Mouse (Mus musculus): ENCODE measurements around the gene Tmem206. TPM values are rescaled to one million over a fixed set of nuclear protein-coding genes. Genes with fewer than 3 reads are reported as not detected.
A peak's percentile ranks its signal among the peaks of the same experiment; 100 is the strongest.

The Tmem206 gene
- polyA plus RNA-seq, 1 experiment from 2014 or later = 4.4 TPM

- ATAC-seq = no peak
- WGBS (ENCODE audit: insufficient replicate concordance) = 68% methylated on average over 14 of the region's 14 CpGs
Measured at GRCm38 (mm10) chr1:191352786-191353488, 27.2 kb downstream of the Tmem206 start.

GRCm38 (mm10) chr1:191353836-191354235 lies 28.1 kb downstream of the Tmem206 start:
- TF ChIP-seq EP300 (IDR thresholded peaks at IDR 0.05; ENCODE audit: low read depth) (no peak), CTCF (IDR thresholded peaks at IDR 0.05; ENCODE audit: low read depth) (no peak)
- no peak overlapping the region for H3K4me3 ChIP-seq (ENCODE audit: low read depth, low read length)
- H3K9ac ChIP-seq (replicated peaks) = no peak overlapping the region
- no peak for DNase-seq
- H3K4me1 ChIP-seq (ENCODE audit: insufficient read depth) = no peaks in the 10 kb centered on the region
- WGBS (ENCODE audit: insufficient replicate concordance) = 95% methylated on average over 4 of the region's 4 CpGs
- H3K9me3 ChIP-seq (ENCODE audit: low read length) = no peaks in the 10 kb centered on the region
- peaks cover 82% of the 10 kb centered on the region for H3K36me3 ChIP-seq (replicated peaks; ENCODE audit: insufficient read depth, low read length)
- no peak overlapping the region for H3K4me2 ChIP-seq (ENCODE audit: low read depth, low read length)
- no peak for ATAC-seq
- H3K27ac ChIP-seq (ENCODE audit: low read depth) = no peak overlapping the region
- H3K27me3 ChIP-seq (ENCODE audit: insufficient read depth, low read length) = no peaks in the 10 kb centered on the region

More at GRCm38 (mm10) chr1:191352786-191353488, 27.2 kb downstream of the Tmem206 start:
- peak; percentile 65 for DNase-seq
- H3K27me3 ChIP-seq (ENCODE audit: insufficient read depth, low read length) = no peaks in the 10 kb centered on the region
- H3K27ac ChIP-seq (ENCODE audit: low read depth) = no peak overlapping the region
- H3K4me3 ChIP-seq (ENCODE audit: low read depth, low read length) = no peak overlapping the region
- H3K36me3 ChIP-seq (replicated peaks; ENCODE audit: insufficient read depth, low read length) = peaks cover 73% of the 10 kb centered on the region
- TF ChIP-seq CTCF (IDR thresholded peaks at IDR 0.05; ENCODE audit: low read depth) = peak; percentile 61
- no peak for TF ChIP-seq EP300 (IDR thresholded peaks at IDR 0.05; ENCODE audit: low read depth)
- H3K9me3 ChIP-seq (ENCODE audit: low read length) = no peaks in the 10 kb centered on the region
- H3K4me2 ChIP-seq (ENCODE audit: low read depth, low read length) = no peak overlapping the region
- no peak overlapping the region for H3K9ac ChIP-seq (replicated peaks)
- no peaks in the 10 kb centered on the region for H3K4me1 ChIP-seq (ENCODE audit: insufficient read depth)

GRCm38 (mm10) chr1:191356936-191357335 lies 31.2 kb downstream of the Tmem206 start:
- Histone ChIP-seq H3K27ac (ENCODE audit: low read depth) (no peak overlapping the region), H3K9ac (replicated peaks) (no peak overlapping the region), H3K4me2 (ENCODE audit: low read depth, low read length) (no peak overlapping the region), H3K27me3 (ENCODE audit: insufficient read depth, low read length) (no peaks in the 10 kb centered on the region), H3K36me3 (replicated peaks; ENCODE audit: insufficient read depth, low read length) (peaks cover 85% of the 10 kb centered on the region), H3K9me3 (ENCODE audit: low read length) (no peaks in the 10 kb centered on the region), H3K4me3 (ENCODE audit: low read depth, low read length) (no peak overlapping the region), H3K4me1 (ENCODE audit: insufficient read depth) (no peaks in the 10 kb centered on the region)
- ATAC-seq (no peak), DNase-seq (no peak)
- TF ChIP-seq CTCF (IDR thresholded peaks at IDR 0.05; ENCODE audit: low read depth) (no peak), EP300 (IDR thresholded peaks at IDR 0.05; ENCODE audit: low read depth) (no peak)
- WGBS (ENCODE audit: insufficient replicate concordance) = 69% methylated on average over 1 of the region's 1 CpGs

DNA sequence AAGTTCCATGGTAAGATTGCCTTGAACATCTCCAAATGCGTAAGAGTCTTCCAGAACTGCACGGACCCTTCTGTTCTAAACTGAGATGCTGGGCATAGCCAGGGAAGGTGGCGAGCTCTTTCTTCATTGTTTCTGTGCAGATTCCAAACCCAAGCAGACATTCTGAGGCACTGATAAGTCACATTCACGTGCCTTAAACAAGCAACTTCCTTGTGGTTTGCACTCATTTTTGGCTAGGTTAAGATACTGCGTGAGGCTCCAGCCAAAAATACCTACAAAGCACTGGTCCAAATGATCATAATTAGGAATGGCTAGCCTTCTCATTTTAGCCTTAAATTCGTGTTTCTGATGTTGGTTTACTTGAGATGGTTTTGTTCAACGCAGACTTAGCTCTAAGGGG lies 33.8 kb downstream of the Tmem206 start:
- TF ChIP-seq CTCF (IDR thresholded peaks at IDR 0.05; ENCODE audit: low read depth) (no peak), EP300 (IDR thresholded peaks at IDR 0.05; ENCODE audit: low read depth) (no peak)
- H3K27ac ChIP-seq (ENCODE audit: low read depth) = no peak overlapping the region
- no peaks in the 10 kb centered on the region for H3K4me1 ChIP-seq (ENCODE audit: insufficient read depth)
- DNase-seq = no peak
- H3K4me3 ChIP-seq (ENCODE audit: low read depth, low read length) = no peak overlapping the region
- ATAC-seq = no peak
- peaks cover 83% of the 10 kb centered on the region for H3K36me3 ChIP-seq (replicated peaks; ENCODE audit: insufficient read depth, low read length)
- 76% methylated on average over 7 of the region's 7 CpGs for WGBS (ENCODE audit: insufficient replicate concordance)
- no peaks in the 10 kb centered on the region for H3K27me3 ChIP-seq (ENCODE audit: insufficient read depth, low read length)
- H3K9me3 ChIP-seq (ENCODE audit: low read length) = no peaks in the 10 kb centered on the region
- no peak overlapping the region for H3K9ac ChIP-seq (replicated peaks)
- no peak overlapping the region for H3K4me2 ChIP-seq (ENCODE audit: low read depth, low read length)

GRCm38 (mm10) chr1:191362412-191362811 lies 36.7 kb downstream of the Tmem206 start:
- Histone ChIP-seq H3K9ac (replicated peaks) (no peak overlapping the region), H3K27ac (ENCODE audit: low read depth) (no peak overlapping the region), H3K9me3 (ENCODE audit: low read length) (no peaks in the 10 kb centered on the region), H3K36me3 (replicated peaks; ENCODE audit: insufficient read depth, low read length) (peaks cover 77% of the 10 kb centered on the region), H3K27me3 (ENCODE audit: insufficient read depth, low read length) (no peaks in the 10 kb centered on the region), H3K4me3 (ENCODE audit: low read depth, low read length) (no peak overlapping the region), H3K4me1 (ENCODE audit: insufficient read depth) (no peaks in the 10 kb centered on the region), H3K4me2 (ENCODE audit: low read depth, low read length) (no peak overlapping the region)
- DNase-seq = no peak
- 77% methylated on average over 6 of the region's 6 CpGs for WGBS (ENCODE audit: insufficient replicate concordance)
- no peak for ATAC-seq
- no peak for TF ChIP-seq EP300 (IDR thresholded peaks at IDR 0.05; ENCODE audit: low read depth)
- TF ChIP-seq CTCF (IDR thresholded peaks at IDR 0.05; ENCODE audit: low read depth) = no peak

DNA sequence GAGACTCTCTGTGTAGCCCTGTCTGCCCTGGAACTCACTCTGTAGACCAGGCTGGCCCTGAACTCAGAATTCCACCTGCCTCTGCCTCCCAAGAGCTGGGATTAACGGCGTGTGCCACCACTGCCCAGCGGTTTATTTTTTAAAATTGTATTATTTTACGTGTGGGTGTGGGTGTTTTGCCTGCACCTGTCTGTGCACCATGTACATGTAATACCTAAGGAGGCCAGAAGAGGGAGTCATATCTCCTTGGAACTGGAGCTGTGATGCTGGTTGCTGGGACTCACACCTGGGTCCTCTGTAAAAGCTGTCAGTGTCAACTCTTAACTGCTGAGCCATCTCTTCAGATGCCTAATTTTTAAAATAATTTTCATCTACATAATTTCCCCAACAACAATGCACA lies 38.8 kb downstream of the Tmem206 start:
- no peak overlapping the region for H3K4me3 ChIP-seq (ENCODE audit: low read depth, low read length)
- peaks cover 65% of the 10 kb centered on the region for H3K36me3 ChIP-seq (replicated peaks; ENCODE audit: insufficient read depth, low read length)
- H3K4me1 ChIP-seq (ENCODE audit: insufficient read depth) = no peaks in the 10 kb centered on the region
- DNase-seq (no peak), ATAC-seq (peak; percentile 36; the same call in 1 of the 2 replicates)
- 69% methylated on average over 4 of the region's 4 CpGs for WGBS (ENCODE audit: insufficient replicate concordance)
- H3K27ac ChIP-seq (ENCODE audit: low read depth) = no peak overlapping the region
- H3K9me3 ChIP-seq (ENCODE audit: low read length) = no peaks in the 10 kb centered on the region
- no peak overlapping the region for H3K9ac ChIP-seq (replicated peaks)
- no peaks in the 10 kb centered on the region for H3K27me3 ChIP-seq (ENCODE audit: insufficient read depth, low read length)
- H3K4me2 ChIP-seq (ENCODE audit: low read depth, low read length) = no peak overlapping the region
- TF ChIP-seq EP300 (IDR thresholded peaks at IDR 0.05; ENCODE audit: low read depth) = no peak
- peak; percentile 78 for TF ChIP-seq CTCF (IDR thresholded peaks at IDR 0.05; ENCODE audit: low read depth)

Measured in liver, postnatal 0 days (tissue).